Mouse (Mus musculus): ENCODE measurements at regions not wholly inside any gene's neighbourhood (a gene's known extent, or its start where the extent isn't known, plus 50 kb on each side); places are given as distances from the start of the nearest gene placed in this dataset.

GRCm38 (mm10) chr17:88173354-88174032 lies 108.4 kb upstream of the Fbxo11 start:
- TF ChIP-seq CTCF (IDR thresholded peaks at IDR 0.05) (0 out of 2 replicates have a peak, but pooled peaks have one; percentile 8), EP300 (IDR thresholded peaks at IDR 0.05; ENCODE audit: insufficient read depth, low read depth, low read length) (no peak), POLR2A (IDR thresholded peaks at IDR 0.05; ENCODE audit: insufficient read depth, low read depth, low read length) (no peak)
